Mouse (Mus musculus) ES-Bruce4 (cell line): ENCODE data around the gene Cd82.

Experiments
- CTCF ChIP-seq: IDR thresholded peaks from one replicate; pipeline ENCODE4 v1.8.1; 2011; ENCODE audit warnings: low read depth, low read length
- POLR2A ChIP-seq: IDR thresholded peaks from one replicate; pipeline ENCODE4 v1.8.1; 2011; ENCODE audit warnings: low read length; ENCODE audit not compliant: insufficient read depth

DNA sequence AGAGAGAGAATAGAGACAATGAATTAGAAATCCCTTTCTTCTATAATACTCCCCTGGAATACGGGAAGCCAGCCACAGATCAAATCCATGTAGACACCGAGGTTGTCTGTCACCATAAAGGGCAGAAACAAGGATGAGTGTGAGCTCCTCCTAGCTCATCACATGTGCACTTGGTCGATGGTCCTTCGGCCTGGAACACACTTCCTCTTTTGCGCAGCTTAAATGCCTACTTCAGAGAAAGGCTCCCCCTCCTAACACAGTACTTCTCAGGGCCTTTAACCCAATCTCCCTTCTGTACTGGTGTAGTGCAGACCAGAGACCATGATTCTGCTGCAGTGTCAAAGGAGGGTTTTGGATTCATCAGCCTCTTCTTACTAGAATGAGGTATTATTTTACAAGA lies 34.3 kb upstream of the Cd82 start:
- TF ChIP-seq CTCF: no peak
- no peak for TF ChIP-seq POLR2A
